Mouse (Mus musculus): Measurements from ENCODE around the gene Acads. TPM values are rescaled to one million over a fixed set of nuclear protein-coding genes. Genes with fewer than 3 reads are reported as not detected.

Acads gene
- polyA plus RNA-seq, 1 experiment from 2014 or later: 43.6 TPM

GRCm38 (mm10) chr5:115156933-115157589 lies 37.9 kb upstream of the Acads start:
- TF ChIP-seq EP300 (IDR thresholded peaks at IDR 0.05) (no peak), CTCF (IDR thresholded peaks at IDR 0.05) (no peak)
- no peaks in the 10 kb centered on the region for H3K36me3 ChIP-seq (ENCODE audit: insufficient read depth, low read length)
- H3K9ac ChIP-seq (replicated peaks; ENCODE audit: low read depth): peak overlapping the region; percentile 71
- DNase-seq (ENCODE audit: low spot score) (peak; percentile 47), ATAC-seq (no peak)
- peak overlapping the region; percentile 71 for H3K4me3 ChIP-seq (ENCODE audit: low read depth, low read length)
- H3K27me3 ChIP-seq (replicated peaks; ENCODE audit: insufficient read depth, low read length): no peaks in the 10 kb centered on the region
- peak overlapping the region; percentile 94 for H3K4me2 ChIP-seq (replicated peaks; ENCODE audit: low read depth, low read length)
- peaks cover 24% of the 10 kb centered on the region; the same call in 1 of the 2 replicates for H3K4me1 ChIP-seq (ENCODE audit: insufficient read depth, low read depth, low read length)
- H3K9me3 ChIP-seq (ENCODE audit: low read length): no peaks in the 10 kb centered on the region
- WGBS: 2% methylated on average over 25 of the region's 26 CpGs
- peak overlapping the region; percentile 95 for H3K27ac ChIP-seq (ENCODE audit: low read length)

GRCm38 (mm10) chr5:115156401-115156800 lies 37.3 kb upstream of the Acads start:
- peak overlapping the region; percentile 20; the same call in 1 of the 2 replicates for H3K9ac ChIP-seq (replicated peaks; ENCODE audit: low read depth)
- no peaks in the 10 kb centered on the region for H3K27me3 ChIP-seq (replicated peaks; ENCODE audit: insufficient read depth, low read length)
- ATAC-seq (no peak), DNase-seq (ENCODE audit: low spot score) (no peak)
- TF ChIP-seq EP300 (IDR thresholded peaks at IDR 0.05): no peak
- TF ChIP-seq CTCF (IDR thresholded peaks at IDR 0.05): no peak
- H3K4me3 ChIP-seq (ENCODE audit: low read depth, low read length): peak overlapping the region; percentile 71
- no peaks in the 10 kb centered on the region for H3K36me3 ChIP-seq (ENCODE audit: insufficient read depth, low read length)
- 30% methylated on average over 7 of the region's 7 CpGs for WGBS
- H3K27ac ChIP-seq (ENCODE audit: low read length): no peak overlapping the region
- H3K9me3 ChIP-seq (ENCODE audit: low read length): no peaks in the 10 kb centered on the region
- H3K4me2 ChIP-seq (replicated peaks; ENCODE audit: low read depth, low read length): peak overlapping the region; percentile 94
- H3K4me1 ChIP-seq (ENCODE audit: insufficient read depth, low read depth, low read length): peaks cover 24% of the 10 kb centered on the region; the same call in 1 of the 2 replicates

GRCm38 (mm10) chr5:115155831-115156230 lies 36.7 kb upstream of the Acads start:
- Histone ChIP-seq H3K27ac (ENCODE audit: low read length) (no peak overlapping the region), H3K4me2 (replicated peaks; ENCODE audit: low read depth, low read length) (peak overlapping the region; percentile 94), H3K4me1 (ENCODE audit: insufficient read depth, low read depth, low read length) (peaks cover 24% of the 10 kb centered on the region; the same call in 1 of the 2 replicates), H3K27me3 (replicated peaks; ENCODE audit: insufficient read depth, low read length) (no peaks in the 10 kb centered on the region), H3K9me3 (ENCODE audit: low read length) (no peaks in the 10 kb centered on the region), H3K4me3 (ENCODE audit: low read depth, low read length) (peak overlapping the region; percentile 71; the same call in 1 of the 2 replicates), H3K36me3 (ENCODE audit: insufficient read depth, low read length) (no peaks in the 10 kb centered on the region; the same call in 1 of the 2 replicates), H3K9ac (replicated peaks; ENCODE audit: low read depth) (0 out of 2 replicates have a peak overlapping the region, but pooled peaks have one; percentile 20)
- ATAC-seq: no peak
- peak; percentile 22 for DNase-seq (ENCODE audit: low spot score)
- 19% methylated on average over 5 of the region's 5 CpGs for WGBS
- TF ChIP-seq CTCF (IDR thresholded peaks at IDR 0.05) (no peak), EP300 (IDR thresholded peaks at IDR 0.05) (no peak)

- Histone ChIP-seq H3K36me3 (ENCODE audit: insufficient read depth, low read length) (peaks cover 4% of the 10 kb centered on the region; the same call in 1 of the 2 replicates), H3K4me3 (ENCODE audit: low read depth, low read length) (no peak overlapping the region), H3K9ac (replicated peaks; ENCODE audit: low read depth) (no peak overlapping the region), H3K4me2 (replicated peaks; ENCODE audit: low read depth, low read length) (peak overlapping the region; percentile 94), H3K27ac (ENCODE audit: low read length) (no peak overlapping the region), H3K9me3 (ENCODE audit: low read length) (no peaks in the 10 kb centered on the region), H3K4me1 (ENCODE audit: insufficient read depth, low read depth, low read length) (peaks cover 24% of the 10 kb centered on the region; the same call in 1 of the 2 replicates), H3K27me3 (replicated peaks; ENCODE audit: insufficient read depth, low read length) (no peaks in the 10 kb centered on the region)
- DNase-seq (ENCODE audit: low spot score) (no peak), ATAC-seq (no peak)
- WGBS: 44% methylated on average over 13 of the region's 13 CpGs
- TF ChIP-seq EP300 (IDR thresholded peaks at IDR 0.05) (no peak), CTCF (IDR thresholded peaks at IDR 0.05) (no peak)
Measured at GRCm38 (mm10) chr5:115155156-115155631, 36.0 kb upstream of the Acads start.

- 15% methylated on average over 8 of the region's 8 CpGs for WGBS
- DNase-seq (ENCODE audit: low spot score): peak; percentile 53
- Histone ChIP-seq H3K27me3 (replicated peaks; ENCODE audit: insufficient read depth, low read length) (no peaks in the 10 kb centered on the region), H3K4me2 (replicated peaks; ENCODE audit: low read depth, low read length) (0 out of 2 replicates have a peak overlapping the region, but pooled peaks have one; percentile 5), H3K36me3 (ENCODE audit: insufficient read depth, low read length) (peaks cover 28% of the 10 kb centered on the region), H3K9me3 (ENCODE audit: low read length) (no peaks in the 10 kb centered on the region), H3K9ac (replicated peaks; ENCODE audit: low read depth) (no peak overlapping the region), H3K27ac (ENCODE audit: low read length) (peak overlapping the region; percentile 60), H3K4me1 (ENCODE audit: insufficient read depth, low read depth, low read length) (peaks cover 19% of the 10 kb centered on the region; the same call in 1 of the 2 replicates), H3K4me3 (ENCODE audit: low read depth, low read length) (no peak overlapping the region)
- ATAC-seq: peak; percentile 72
- TF ChIP-seq EP300 (IDR thresholded peaks at IDR 0.05): peak; percentile 89
- TF ChIP-seq CTCF (IDR thresholded peaks at IDR 0.05): no peak
Measured at GRCm38 (mm10) chr5:115152132-115152956, 33.2 kb upstream of the Acads start.

- no peak for ATAC-seq
- Histone ChIP-seq H3K27me3 (replicated peaks; ENCODE audit: insufficient read depth, low read length) (no peaks in the 10 kb centered on the region), H3K9ac (replicated peaks; ENCODE audit: low read depth) (no peak overlapping the region), H3K4me2 (replicated peaks; ENCODE audit: low read depth, low read length) (no peak overlapping the region), H3K4me1 (ENCODE audit: insufficient read depth, low read depth, low read length) (peaks cover 18% of the 10 kb centered on the region; the same call in 1 of the 2 replicates), H3K27ac (ENCODE audit: low read length) (no peak overlapping the region), H3K4me3 (ENCODE audit: low read depth, low read length) (no peak overlapping the region), H3K36me3 (ENCODE audit: insufficient read depth, low read length) (peaks cover 34% of the 10 kb centered on the region), H3K9me3 (ENCODE audit: low read length) (no peaks in the 10 kb centered on the region)
- TF ChIP-seq CTCF (IDR thresholded peaks at IDR 0.05) (no peak), EP300 (IDR thresholded peaks at IDR 0.05) (no peak)
- DNase-seq (ENCODE audit: low spot score): no peak
- WGBS: 77% methylated on average over 13 of the region's 13 CpGs
Measured at GRCm38 (mm10) chr5:115151457-115151856, 32.3 kb upstream of the Acads start.

All from lung, postnatal 0 days (tissue).